Mouse (Mus musculus): ENCODE measurements around the gene Sord.
"Not testable (repeated sequence)": the region's sequence is repeated elsewhere in the genome, so short reads cannot be mapped to it uniquely, and the experiment has no call there.

The Sord gene

GRCm38 (mm10) chr2:122234611-122235288 is at the start of gene Sord:
TSS of gene Sord (plus strand) at chr2:122234749.
- ATAC-seq (ENCODE audit: low TSS enrichment): peak; percentile 88

GRCm38 (mm10) chr2:122185086-122185485 is 49.5 kb upstream of the Sord start:
- no peak for ATAC-seq (ENCODE audit: low TSS enrichment)

GRCm38 (mm10) chr2:122186106-122186505 is 48.4 kb upstream of the Sord start, which contains the start of the genes Patl2 and Terb2:
TSS of gene Patl2 (minus strand) at chr2:122186189.
TSS of gene Terb2 (plus strand) at chr2:122186272.
- no peak for ATAC-seq (ENCODE audit: low TSS enrichment)

- no peak for ATAC-seq (ENCODE audit: low TSS enrichment)
Measured at GRCm38 (mm10) chr2:122186751-122187150, 47.8 kb upstream of the Sord start.

GRCm38 (mm10) chr2:122191849-122192248 is 42.7 kb upstream of the Sord start:
- no peak for ATAC-seq (ENCODE audit: low TSS enrichment)

- ATAC-seq (ENCODE audit: low TSS enrichment): peak; percentile 97
Measured at GRCm38 (mm10) chr2:122194509-122194929, 40.0 kb upstream of the Sord start.

- no peak for ATAC-seq (ENCODE audit: low TSS enrichment)
Measured at GRCm38 (mm10) chr2:122201501-122201900, 33.0 kb upstream of the Sord start.

GRCm38 (mm10) chr2:122206440-122207107 is 28.0 kb upstream of the Sord start:
- no peak for ATAC-seq (ENCODE audit: low TSS enrichment)

GRCm38 (mm10) chr2:122210534-122211228 is 23.9 kb upstream of the Sord start:
- no peak for ATAC-seq (ENCODE audit: low TSS enrichment)

GRCm38 (mm10) chr2:122217075-122217474 is 17.5 kb upstream of the Sord start:
- ATAC-seq (ENCODE audit: low TSS enrichment): not testable (repeated sequence)

GRCm38 (mm10) chr2:122218234-122218633 is 16.3 kb upstream of the Sord start:
- ATAC-seq (ENCODE audit: low TSS enrichment): no peak

- ATAC-seq (ENCODE audit: low TSS enrichment): no peak
Measured at GRCm38 (mm10) chr2:122221378-122221777, 13.2 kb upstream of the Sord start.

- ATAC-seq (ENCODE audit: low TSS enrichment): no peak
Measured at GRCm38 (mm10) chr2:122221798-122222197, 12.8 kb upstream of the Sord start.

GRCm38 (mm10) chr2:122222272-122222671 is 12.3 kb upstream of the Sord start:
- ATAC-seq (ENCODE audit: low TSS enrichment): no peak

GRCm38 (mm10) chr2:122223654-122224053 is 10.9 kb upstream of the Sord start:
- ATAC-seq (ENCODE audit: low TSS enrichment): no peak

GRCm38 (mm10) chr2:122230395-122230794 is 4.2 kb upstream of the Sord start:
- no peak for ATAC-seq (ENCODE audit: low TSS enrichment)

GRCm38 (mm10) chr2:122231616-122232015 is 2.9 kb upstream of the Sord start:
- ATAC-seq (ENCODE audit: low TSS enrichment): no peak

- ATAC-seq (ENCODE audit: low TSS enrichment): no peak
Measured at GRCm38 (mm10) chr2:122233341-122233740, 1.2 kb upstream of the Sord start.

- ATAC-seq (ENCODE audit: low TSS enrichment): peak; percentile 84
Measured at GRCm38 (mm10) chr2:122233759-122234557, 591 bp upstream of the Sord start.

GRCm38 (mm10) chr2:122235425-122235824 is 876 bp downstream of the Sord start:
- no peak for ATAC-seq (ENCODE audit: low TSS enrichment)

- no peak for ATAC-seq (ENCODE audit: low TSS enrichment)
Measured at GRCm38 (mm10) chr2:122236321-122236720, 1.8 kb downstream of the Sord start.
